ENCODE assay signal across 14 mouse cellular contexts in genomic region chr10:53124365-53124764, GRCm38 (mm10).
DNase-seq lines count a peak whose midpoint lies in the region; ATAC-seq lines count a peak whose summit lies in the region.
"Had no signal": no experiment of that assay in that cellular context is flagged by ENCODE, and none has a peak within 500 bp of the region (broad histone marks: within the 10 kb centered on the region; RNA-seq: fewer than 3 reads in every experiment).

No protein-coding gene starts in this region.

- intact Hi-C loops in left cerebral cortex, postnatal 4 days (cut with DNase I): no loop called here

- DNase-seq in forebrain, embryonic 11.5 days (ENCODE audit: low spot score): no peak
- DNase-seq in right cerebral cortex, adult 18-20 months: peak; percentile 46
- no peak for DNase-seq in right cerebral cortex, postnatal 14 days
- peak; percentile 53 to 56 for DNase-seq in cerebellum, postnatal 36 days
- DNase-seq in left cerebral cortex, postnatal 4 days: peak; percentile 51
- no peak for DNase-seq in thymus, postnatal 14 days
- DNase-seq in heart, adult 11 months: no peak
- DNase-seq: kidney, postnatal 10 days; lung, adult 2 months; thymus, postnatal 4 days had no signal

- 62% methylated on average over 6 of the region's 6 CpGs for WGBS in forebrain, embryonic 16.5 days
- 89% methylated on average over 6 of the region's 6 CpGs for WGBS in forebrain, embryonic 11.5 days

- no peaks in the 10 kb centered on the region for H3K9me3 ChIP-seq in forebrain, embryonic 16.5 days (ENCODE audit: control insufficient read depth, low read length)
- H3K9me3 ChIP-seq in forebrain, embryonic 11.5 days (ENCODE audit: control insufficient read depth, low read length): no peaks in the 10 kb centered on the region
- H3K9me3 ChIP-seq: embryonic facial prominence, embryonic 15.5 days; heart, embryonic 15.5 days; limb, embryonic 15.5 days had no signal

- no peaks in the 10 kb centered on the region for H3K36me3 ChIP-seq in forebrain, embryonic 16.5 days (ENCODE audit: control insufficient read depth, insufficient read depth)
- H3K36me3 ChIP-seq in forebrain, embryonic 11.5 days (ENCODE audit: control insufficient read depth, insufficient read depth, low read length): no peaks in the 10 kb centered on the region
- H3K36me3 ChIP-seq: embryonic facial prominence, embryonic 15.5 days; heart, embryonic 15.5 days; limb, embryonic 15.5 days had no signal

- H3K4me2 ChIP-seq in forebrain, embryonic 16.5 days (ENCODE audit: low read length): no peak overlapping the region
- no peak overlapping the region for H3K4me2 ChIP-seq in forebrain, embryonic 11.5 days (ENCODE audit: low read depth, low read length, severe bottlenecking)
- H3K4me2 ChIP-seq: embryonic facial prominence, embryonic 15.5 days; heart, embryonic 15.5 days; limb, embryonic 15.5 days had no signal

- H3K4me3 ChIP-seq in forebrain, embryonic 16.5 days (replicated peaks; ENCODE audit: low read length): no peak overlapping the region
- H3K4me3 ChIP-seq in forebrain, embryonic 11.5 days (ENCODE audit: low read depth, low read length): no peak overlapping the region
- H3K4me3 ChIP-seq: embryonic facial prominence, embryonic 15.5 days; heart, embryonic 15.5 days; limb, embryonic 15.5 days had no signal

- ATAC-seq in forebrain, embryonic 16.5 days: peak; percentile 68
- ATAC-seq in forebrain, embryonic 11.5 days (replicated peaks; ENCODE audit: low FRiP score): no peak

- no peak overlapping the region for H3K9ac ChIP-seq in forebrain, embryonic 16.5 days (replicated peaks; ENCODE audit: low read depth, low read length)
- no peak overlapping the region for H3K9ac ChIP-seq in forebrain, embryonic 11.5 days (ENCODE audit: low read length)
- H3K9ac ChIP-seq: embryonic facial prominence, embryonic 15.5 days; heart, embryonic 15.5 days; limb, embryonic 15.5 days had no signal

- H3K27me3 ChIP-seq in forebrain, embryonic 16.5 days (replicated peaks; ENCODE audit: control insufficient read depth, insufficient read depth, low read length): no peaks in the 10 kb centered on the region
- no peaks in the 10 kb centered on the region for H3K27me3 ChIP-seq in forebrain, embryonic 11.5 days (ENCODE audit: control insufficient read depth, insufficient read depth, low read length)
- H3K27me3 ChIP-seq: embryonic facial prominence, embryonic 15.5 days; heart, embryonic 15.5 days; limb, embryonic 15.5 days had no signal

- H3K27ac ChIP-seq in forebrain, embryonic 16.5 days (ENCODE audit: low read length): no peak overlapping the region
- no peak overlapping the region for H3K27ac ChIP-seq in forebrain, embryonic 11.5 days (ENCODE audit: low read depth, low read length)
- H3K27ac ChIP-seq: embryonic facial prominence, embryonic 15.5 days; heart, embryonic 15.5 days; limb, embryonic 15.5 days had no signal

- H3K4me1 ChIP-seq in forebrain, embryonic 16.5 days (replicated peaks; ENCODE audit: control insufficient read depth, insufficient read depth, low read length): no peaks in the 10 kb centered on the region
- H3K4me1 ChIP-seq in forebrain, embryonic 11.5 days (replicated peaks; ENCODE audit: control insufficient read depth, insufficient read depth, low read length): no peaks in the 10 kb centered on the region
- H3K4me1 ChIP-seq: embryonic facial prominence, embryonic 15.5 days; heart, embryonic 15.5 days; limb, embryonic 15.5 days had no signal

Comparison
In these comparisons a context has a peak if more than half of its experiments do, and no peak if none do; other contexts are left out.
1. DNase-seq: peak in right cerebral cortex, adult 18-20 months (single experiment), cerebellum, postnatal 36 days (2 of 2) and left cerebral cortex, postnatal 4 days (single experiment); none in forebrain, embryonic 11.5 days (single experiment), right cerebral cortex, postnatal 14 days (single experiment), thymus, postnatal 14 days (single experiment) and heart, adult 11 months (single experiment).